Mouse (Mus musculus) erythroblast, embryonic 14.5 days (primary cell): ENCODE measurements around the gene S100b.

Source experiments
- GATA1 ChIP-seq: IDR thresholded peaks from 2 replicates; pipeline ENCODE4 v1.6.1; 2012; ENCODE audit warnings: low read length, inconsistent platforms, mixed read lengths
- TAL1 ChIP-seq: IDR thresholded peaks from 3 replicates; pipeline ENCODE4 v1.6.1; 2012; ENCODE audit warnings: low read length, inconsistent platforms, mixed read lengths

DNA sequence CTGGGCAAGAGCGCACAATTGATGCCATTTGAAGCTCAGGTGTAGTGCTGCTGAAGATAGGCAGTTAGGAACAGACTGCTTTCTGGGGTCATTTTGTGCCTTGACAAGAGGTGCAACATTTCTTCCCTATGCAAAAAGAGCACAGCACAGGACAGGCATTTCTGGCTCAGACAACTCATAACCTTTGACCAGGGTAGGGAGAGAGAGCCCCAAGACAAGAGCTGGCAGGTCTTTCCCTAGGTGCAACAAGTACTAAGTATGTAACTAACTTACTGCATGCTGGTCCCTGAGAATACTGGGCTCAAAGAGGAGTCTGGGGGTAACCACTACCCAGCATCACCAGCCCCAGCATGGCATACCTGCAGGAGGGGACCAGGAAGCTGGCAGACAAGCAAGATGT lies 574 bp upstream of the S100b start:
- TF ChIP-seq TAL1 (no peak), GATA1 (no peak)
